Mouse (Mus musculus): ENCODE data around the gene Gpr15. TPM values are rescaled to one million over a fixed set of nuclear protein-coding genes. Genes with fewer than 3 reads are reported as not detected.

The Gpr15 gene
- total and polyA plus RNA-seq, 2 experiments from 2014 or later, result 0.10 TPM; not detected in 1

DNA sequence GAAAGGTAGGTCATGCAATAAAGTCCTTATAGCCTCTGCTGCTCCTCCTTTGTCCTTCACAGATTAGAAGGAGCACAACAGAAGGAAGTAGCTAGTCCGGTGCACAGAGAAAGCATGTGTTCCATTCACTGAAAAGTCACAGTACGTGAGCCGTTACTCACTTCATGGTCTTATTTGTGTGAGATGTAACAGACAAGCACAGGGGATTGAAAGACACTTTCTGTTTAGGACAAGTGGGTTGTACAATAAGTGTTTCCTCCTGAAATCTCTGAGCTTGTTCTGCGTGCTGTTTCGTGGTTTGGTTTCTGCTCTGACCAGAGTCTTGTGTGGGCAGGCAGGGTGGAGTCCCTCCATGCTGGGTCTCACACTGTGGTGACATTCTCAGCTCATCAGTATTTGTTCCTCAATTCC, 28.5 kb downstream of the Gpr15 start:
- Histone ChIP-seq H3K27ac (ENCODE audit: low read depth) (no peak overlapping the region), H3K4me1 (ENCODE audit: control insufficient read depth, insufficient read depth) (no peaks in the 10 kb centered on the region), H3K9me3 (replicated peaks; ENCODE audit: control insufficient read depth, low read length) (no peaks in the 10 kb centered on the region), H3K9ac (replicated peaks; ENCODE audit: low read depth, low read length) (no peak overlapping the region), H3K36me3 (replicated peaks; ENCODE audit: control insufficient read depth, insufficient read depth, low read length) (no peaks in the 10 kb centered on the region), H3K4me3 (ENCODE audit: low read depth, low read length) (no peak overlapping the region), H3K27me3 (ENCODE audit: control insufficient read depth, insufficient read depth, low read length) (no peaks in the 10 kb centered on the region), H3K4me2 (ENCODE audit: low read depth, low read length) (no peak overlapping the region)
- ATAC-seq (ENCODE audit: insufficient read depth, low read depth) (no peak), DNase-seq (ENCODE audit: low spot score) (no peak)
- no peak for TF ChIP-seq CTCF (IDR thresholded peaks at IDR 0.05; ENCODE audit: low read depth)
- no peak for TF ChIP-seq EP300 (IDR thresholded peaks at IDR 0.05; ENCODE audit: low read depth)
- 73% methylated on average over 5 of the region's 5 CpGs for WGBS

DNA sequence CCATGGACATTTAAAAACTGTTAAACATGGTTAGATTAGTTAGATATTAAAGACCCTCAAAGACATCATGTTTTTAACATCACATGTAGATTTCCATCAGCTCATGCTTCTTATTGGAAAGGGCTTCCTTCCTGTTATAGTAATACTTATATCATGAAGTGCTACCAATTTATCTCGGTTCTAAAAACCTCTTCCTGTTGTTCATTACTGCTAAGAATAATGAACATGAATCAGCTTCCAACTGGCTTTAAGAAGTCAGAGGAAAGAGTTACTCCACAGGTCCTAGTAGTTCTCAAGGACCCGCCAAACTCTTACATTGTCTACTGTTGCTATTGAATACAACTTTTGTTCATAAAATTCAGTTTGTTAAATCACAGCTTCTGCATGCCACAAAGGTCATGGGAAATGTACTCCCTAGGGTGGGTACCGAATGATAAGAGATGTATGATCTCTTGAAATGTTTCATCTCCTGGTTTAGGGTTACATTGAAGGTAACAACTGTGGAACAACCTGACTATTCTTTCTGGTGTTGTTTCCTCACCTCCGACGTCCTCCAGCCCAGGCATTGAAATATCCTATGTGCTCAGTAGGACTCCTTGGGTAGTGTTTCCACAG, 29.2 kb downstream of the Gpr15 start:
- H3K4me1 ChIP-seq (ENCODE audit: control insufficient read depth, insufficient read depth), result no peaks in the 10 kb centered on the region
- 65% methylated on average over 5 of the region's 5 CpGs for WGBS
- no peak overlapping the region for H3K9ac ChIP-seq (replicated peaks; ENCODE audit: low read depth, low read length)
- TF ChIP-seq CTCF (IDR thresholded peaks at IDR 0.05; ENCODE audit: low read depth) (no peak), EP300 (IDR thresholded peaks at IDR 0.05; ENCODE audit: low read depth) (no peak)
- DNase-seq (ENCODE audit: low spot score) (no peak), ATAC-seq (ENCODE audit: insufficient read depth, low read depth) (no peak)
- H3K36me3 ChIP-seq (replicated peaks; ENCODE audit: control insufficient read depth, insufficient read depth, low read length), result no peaks in the 10 kb centered on the region
- H3K4me3 ChIP-seq (ENCODE audit: low read depth, low read length), result no peak overlapping the region
- H3K9me3 ChIP-seq (replicated peaks; ENCODE audit: control insufficient read depth, low read length), result no peaks in the 10 kb centered on the region
- H3K4me2 ChIP-seq (ENCODE audit: low read depth, low read length), result no peak overlapping the region
- no peaks in the 10 kb centered on the region for H3K27me3 ChIP-seq (ENCODE audit: control insufficient read depth, insufficient read depth, low read length)
- no peak overlapping the region for H3K27ac ChIP-seq (ENCODE audit: low read depth)

DNA sequence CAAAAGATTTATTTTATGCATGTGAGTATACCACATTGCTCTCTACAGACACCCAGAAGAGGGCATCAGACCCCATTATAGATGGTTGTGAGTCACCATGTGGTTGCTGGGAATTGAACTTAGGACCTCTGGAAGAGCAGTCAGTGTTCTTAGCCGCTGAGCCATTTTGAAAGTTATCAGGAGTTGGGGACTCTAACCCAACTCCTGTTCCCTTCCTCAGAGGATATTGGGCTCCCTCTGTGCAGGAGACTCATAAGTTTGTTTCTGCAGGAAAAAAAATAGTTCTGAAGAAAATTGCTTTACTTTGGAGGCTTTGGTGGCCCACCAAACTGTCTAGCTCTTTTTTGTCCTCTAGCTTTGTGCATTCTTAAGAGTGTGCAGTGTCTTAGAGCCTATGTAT, 30.3 kb downstream of the Gpr15 start:
- Histone ChIP-seq H3K9ac (replicated peaks; ENCODE audit: low read depth, low read length) (no peak overlapping the region), H3K4me2 (ENCODE audit: low read depth, low read length) (no peak overlapping the region), H3K9me3 (replicated peaks; ENCODE audit: control insufficient read depth, low read length) (no peaks in the 10 kb centered on the region), H3K4me1 (ENCODE audit: control insufficient read depth, insufficient read depth) (no peaks in the 10 kb centered on the region), H3K27ac (ENCODE audit: low read depth) (no peak overlapping the region), H3K27me3 (ENCODE audit: control insufficient read depth, insufficient read depth, low read length) (no peaks in the 10 kb centered on the region), H3K36me3 (replicated peaks; ENCODE audit: control insufficient read depth, insufficient read depth, low read length) (no peaks in the 10 kb centered on the region), H3K4me3 (ENCODE audit: low read depth, low read length) (no peak overlapping the region)
- 86% methylated on average over 1 of the region's 1 CpGs for WGBS
- no peak for TF ChIP-seq EP300 (IDR thresholded peaks at IDR 0.05; ENCODE audit: low read depth)
- TF ChIP-seq CTCF (IDR thresholded peaks at IDR 0.05; ENCODE audit: low read depth), result no peak
- DNase-seq (ENCODE audit: low spot score) (no peak), ATAC-seq (ENCODE audit: insufficient read depth, low read depth) (no peak)

DNA sequence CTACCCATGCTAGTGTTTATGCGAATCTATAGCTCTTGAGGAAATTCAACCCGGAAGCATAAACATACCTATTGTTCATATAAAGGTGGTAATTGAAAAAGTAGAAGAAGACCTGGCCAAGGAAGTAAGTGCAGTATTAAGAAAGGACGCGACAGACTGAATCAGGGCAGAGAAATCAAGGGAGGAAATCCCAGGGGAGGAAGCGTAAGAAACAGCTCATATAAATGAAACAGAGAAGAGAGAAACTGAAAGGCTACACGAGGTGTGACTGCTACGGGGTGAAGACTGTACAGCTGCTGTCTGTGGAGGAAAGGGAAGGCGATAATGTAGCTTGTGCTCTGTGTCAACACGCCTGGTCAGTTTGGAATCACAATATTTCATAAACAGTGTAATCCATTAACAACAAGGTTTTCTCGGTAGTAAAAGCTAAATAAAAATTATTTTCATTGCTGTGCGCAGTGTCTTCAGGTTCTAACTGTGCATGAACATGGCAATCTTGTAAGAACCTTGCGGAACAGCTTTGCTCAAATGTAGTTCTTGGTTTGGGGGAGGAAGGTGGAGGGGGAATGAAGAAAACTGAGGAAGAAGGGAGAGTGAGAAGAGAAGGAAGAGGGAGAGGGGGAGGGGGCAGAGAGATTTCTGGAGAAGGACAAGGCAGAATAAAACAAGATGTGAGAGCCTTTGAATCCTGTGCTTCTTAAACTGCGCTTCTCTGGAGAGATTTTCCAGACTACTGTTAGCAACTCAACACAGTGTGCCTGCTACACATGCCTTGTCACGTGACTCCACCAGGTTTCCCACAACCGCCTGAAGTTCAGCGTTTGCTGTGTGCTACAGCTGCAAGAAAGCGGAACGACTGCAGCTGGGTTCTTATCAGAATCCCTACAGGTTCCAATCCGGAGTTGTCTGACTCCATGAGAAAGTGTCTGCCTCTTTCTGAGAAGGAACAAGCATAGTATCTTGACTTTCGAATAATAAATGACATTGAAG, 33.0 kb downstream of the Gpr15 start:
- 0 out of 2 replicates have a peak overlapping the region, but pooled peaks have one; percentile 15 for H3K4me3 ChIP-seq (ENCODE audit: low read depth, low read length)
- no peaks in the 10 kb centered on the region for H3K4me1 ChIP-seq (ENCODE audit: control insufficient read depth, insufficient read depth)
- ATAC-seq (ENCODE audit: insufficient read depth, low read depth), result peak; percentile 71; the same call in 1 of the 2 replicates
- TF ChIP-seq EP300 (IDR thresholded peaks at IDR 0.05; ENCODE audit: low read depth) (no peak), CTCF (IDR thresholded peaks at IDR 0.05; ENCODE audit: low read depth) (no peak)
- H3K36me3 ChIP-seq (replicated peaks; ENCODE audit: control insufficient read depth, insufficient read depth, low read length), result 0 out of 2 replicates have a peak, but pooled peaks cover 6% of the 10 kb centered on the region
- 0 out of 2 replicates have a peak overlapping the region, but pooled peaks have one; percentile 30 for H3K9ac ChIP-seq (replicated peaks; ENCODE audit: low read depth, low read length)
- no peaks in the 10 kb centered on the region for H3K27me3 ChIP-seq (ENCODE audit: control insufficient read depth, insufficient read depth, low read length)
- WGBS, result 44% methylated on average over 20 of the region's 20 CpGs
- no peak overlapping the region for H3K27ac ChIP-seq (ENCODE audit: low read depth)
- peak; percentile 41 for DNase-seq (ENCODE audit: low spot score)
- no peaks in the 10 kb centered on the region for H3K9me3 ChIP-seq (replicated peaks; ENCODE audit: control insufficient read depth, low read length)
- H3K4me2 ChIP-seq (ENCODE audit: low read depth, low read length), result peak overlapping the region; percentile 48

DNA sequence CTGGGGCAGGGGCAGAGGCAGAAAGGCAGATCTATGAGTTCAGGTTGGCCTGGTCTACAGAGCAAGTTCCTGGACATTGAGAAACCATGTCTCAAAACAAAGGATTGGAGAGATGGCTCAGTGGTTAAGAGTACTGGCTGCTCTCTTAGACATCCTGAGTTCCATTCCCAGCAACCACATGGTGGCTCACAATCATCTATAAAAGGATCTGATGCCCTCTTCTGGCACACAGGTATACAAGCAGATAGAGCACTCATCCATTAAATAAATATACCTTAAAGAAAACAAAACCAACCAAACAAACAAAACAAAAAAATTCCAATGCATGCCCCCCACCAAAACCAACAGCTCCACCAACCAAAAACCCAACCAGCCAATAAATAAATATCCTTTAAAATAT, 34.3 kb downstream of the Gpr15 start:
- TF ChIP-seq EP300 (IDR thresholded peaks at IDR 0.05; ENCODE audit: low read depth) (no peak), CTCF (IDR thresholded peaks at IDR 0.05; ENCODE audit: low read depth) (no peak)
- Histone ChIP-seq H3K4me1 (ENCODE audit: control insufficient read depth, insufficient read depth) (no peaks in the 10 kb centered on the region), H3K9me3 (replicated peaks; ENCODE audit: control insufficient read depth, low read length) (no peaks in the 10 kb centered on the region), H3K27me3 (ENCODE audit: control insufficient read depth, insufficient read depth, low read length) (no peaks in the 10 kb centered on the region), H3K4me2 (ENCODE audit: low read depth, low read length) (no peak overlapping the region), H3K4me3 (ENCODE audit: low read depth, low read length) (no peak overlapping the region), H3K36me3 (replicated peaks; ENCODE audit: control insufficient read depth, insufficient read depth, low read length) (0 out of 2 replicates have a peak, but pooled peaks cover 11% of the 10 kb centered on the region), H3K27ac (ENCODE audit: low read depth) (no peak overlapping the region), H3K9ac (replicated peaks; ENCODE audit: low read depth, low read length) (no peak overlapping the region)
- ATAC-seq (ENCODE audit: insufficient read depth, low read depth) (no peak), DNase-seq (ENCODE audit: low spot score) (no peak)

Data from heart, postnatal 0 days (tissue).